Mouse (Mus musculus) lung, postnatal 0 days (tissue): Measurements from ENCODE around the gene Hydin.

ENCODE experiments used
- CTCF ChIP-seq: IDR thresholded peaks from 2 replicates; pipeline ENCODE4 v1.5.1; 2016; ENCODE audit warnings: antibody characterized with exemption, mild to moderate bottlenecking
- EP300 ChIP-seq: IDR thresholded peaks from 2 replicates; pipeline ENCODE4 v1.6.1; 2016; ENCODE audit warnings: antibody characterized with exemption, mild to moderate bottlenecking, control low read depth

DNA sequence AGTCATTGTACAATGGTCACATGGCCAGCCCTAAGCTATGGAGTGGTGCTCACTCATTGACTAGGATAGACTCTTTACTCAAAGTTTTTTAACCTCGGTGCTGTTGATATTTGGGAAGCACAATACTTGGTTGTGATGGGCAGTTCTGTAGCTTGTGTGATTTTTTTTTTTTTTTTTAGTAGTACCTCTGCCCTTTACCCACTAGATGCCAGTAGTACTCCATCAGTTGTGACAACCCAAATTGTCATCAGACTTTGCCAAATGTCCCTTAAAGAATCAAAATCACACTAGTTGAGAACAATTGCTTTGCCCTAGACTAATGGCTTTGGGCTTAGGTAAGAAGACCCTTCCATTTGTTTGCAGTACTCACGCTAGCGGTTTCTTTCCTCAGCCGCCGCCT lies 353.1 kb downstream of the Hydin start:
- no peak for TF ChIP-seq EP300
- peak; percentile 40 for TF ChIP-seq CTCF
